Mouse (Mus musculus) spleen, adult 2 months (tissue): Measurements from ENCODE around the gene Usp35.

Source experiments
- CTCF ChIP-seq: fragments of 200-500 bp; IDR thresholded peaks from 2 replicates; pipeline ENCODE4 v1.5.1; 2011; ENCODE audit warnings: mild to moderate bottlenecking, inconsistent platforms; ENCODE audit not compliant: insufficient read depth, insufficient read length, insufficient replicate concordance; ENCODE audit errors: extremely low read depth
- POLR2A ChIP-seq: fragments of 200-500 bp; IDR thresholded peaks from 2 replicates; pipeline ENCODE4 v1.6.1; 2011; ENCODE audit warnings: low read depth, low read length, inconsistent platforms

- TF ChIP-seq POLR2A (no peak), CTCF (no peak)
Observed at GRCm38 (mm10) chr7:97325156-97325985, 6.4 kb downstream of the Usp35 start.
